Mouse (Mus musculus): Measurements from ENCODE around the gene Mpnd.

DNA sequence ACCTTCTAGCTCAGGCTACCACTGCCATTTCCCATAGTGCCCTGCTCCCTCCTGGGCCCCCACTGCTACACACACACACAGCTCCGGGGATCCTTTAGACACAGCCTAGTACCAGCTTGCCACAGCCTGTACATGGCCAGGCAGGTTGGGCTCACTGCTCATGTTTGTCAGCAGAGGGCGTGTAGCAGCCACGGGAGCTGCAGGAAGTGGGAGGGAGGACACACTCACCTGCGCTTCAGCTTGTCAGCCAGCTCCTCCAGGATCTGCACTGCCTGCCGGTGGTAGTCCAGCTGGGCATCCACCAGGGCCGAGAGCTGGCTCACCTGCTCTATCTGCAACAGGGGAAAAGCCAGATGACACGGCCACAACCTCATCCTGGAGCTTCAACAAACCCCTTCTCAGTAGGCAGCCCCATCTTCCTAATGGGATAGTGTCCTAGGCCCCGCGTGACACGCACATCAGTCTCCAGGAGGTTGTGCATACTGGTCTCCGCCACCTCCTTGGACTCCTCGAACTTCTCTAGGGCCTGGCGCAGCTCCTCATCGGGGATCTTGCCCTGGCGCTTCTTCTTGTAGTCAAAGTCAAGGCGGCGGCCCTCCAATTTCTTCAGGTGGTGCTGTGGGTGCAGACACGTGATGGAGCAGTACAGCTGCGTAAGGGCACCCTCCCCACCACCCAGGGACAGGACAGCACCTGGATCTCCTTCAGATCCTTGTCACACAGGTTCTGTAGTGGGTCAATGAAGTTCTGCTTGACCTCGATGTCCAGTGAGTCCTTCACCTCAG is 13.0 kb downstream of the Mpnd start:
- peak in 1 of 2 experiments; percentile 59; a peak in 2 of 4 replicates for TF ChIP-seq CTCF (conservative IDR thresholded peaks at IDR 0.05 in 1 of 2, IDR thresholded peaks at IDR 0.05 in 1 of 2; ENCODE audit: low read depth in 2 of 2, low read length in 2 of 2)
- TF ChIP-seq MYC (IDR thresholded peaks at IDR 0.05; ENCODE audit: low read depth, low read length), result no peak
- no peak for TF ChIP-seq POLR2A (IDR thresholded peaks at IDR 0.05; ENCODE audit: low read depth, low read length)
- TF ChIP-seq POLR2AphosphoS2 (IDR thresholded peaks at IDR 0.05; ENCODE audit: low read depth, low read length), result no peak
- TF ChIP-seq EP300 (IDR thresholded peaks at IDR 0.05; ENCODE audit: low read length), result no peak
- no peak for TF ChIP-seq NRF1 (IDR thresholded peaks at IDR 0.05; ENCODE audit: low read depth, low read length)
- TF ChIP-seq ZC3H11A (IDR thresholded peaks at IDR 0.05; ENCODE audit: low read depth, low read length), result no peak
- TF ChIP-seq TCF12 (IDR thresholded peaks at IDR 0.05; ENCODE audit: low read depth, low read length), result no peak
- no peak for TF ChIP-seq UBTF (IDR thresholded peaks at IDR 0.05; ENCODE audit: low read depth, low read length)
- TF ChIP-seq JUN (IDR thresholded peaks at IDR 0.05; ENCODE audit: insufficient read depth, low read depth, low read length), result no peak
- TF ChIP-seq MEF2A (IDR thresholded peaks at IDR 0.05; ENCODE audit: borderline replicate concordance, low read depth, low read length), result no peak
- TF ChIP-seq E2F4 (IDR thresholded peaks at IDR 0.05; ENCODE audit: insufficient replicate concordance, low read depth, low read length), result no peak
- peak; percentile 43 for TF ChIP-seq SMC3 (IDR thresholded peaks at IDR 0.05; ENCODE audit: low read depth, low read length)
